Mouse (Mus musculus): ENCODE results near the gene Thsd7b.
A peak's percentile ranks its signal among the peaks of the same experiment; 100 is the strongest.
"Not testable (repeated sequence)": the region's sequence is repeated elsewhere in the genome, so short reads cannot be mapped to it uniquely, and the experiment has no call there.

Thsd7b gene

GRCm38 (mm10) chr1:130130901-130131300 is 857.8 kb downstream of the Thsd7b start:
- DNase-seq = no peak

- no peak for DNase-seq
Measured at GRCm38 (mm10) chr1:130166187-130166586, 893.1 kb downstream of the Thsd7b start.

GRCm38 (mm10) chr1:130167260-130167659 is 894.2 kb downstream of the Thsd7b start:
- DNase-seq = no peak

GRCm38 (mm10) chr1:130169875-130170274 is 896.8 kb downstream of the Thsd7b start:
- no peak for DNase-seq

- DNase-seq = no peak
Measured at GRCm38 (mm10) chr1:130170290-130170689, 897.2 kb downstream of the Thsd7b start.

- DNase-seq = not testable (repeated sequence)
Measured at GRCm38 (mm10) chr1:130186836-130187235, 913.7 kb downstream of the Thsd7b start.

GRCm38 (mm10) chr1:130192190-130193028 is 919.3 kb downstream of the Thsd7b start:
- peak; percentile 3 for DNase-seq

- no peak for DNase-seq
Measured at GRCm38 (mm10) chr1:130217404-130217803, 944.3 kb downstream of the Thsd7b start.

- no peak for DNase-seq
Measured at GRCm38 (mm10) chr1:130222904-130223303, 949.8 kb downstream of the Thsd7b start.

GRCm38 (mm10) chr1:130245563-130245962 is 972.5 kb downstream of the Thsd7b start:
- no peak for DNase-seq

- DNase-seq = not testable (repeated sequence)
Measured at GRCm38 (mm10) chr1:130246264-130246663, 973.2 kb downstream of the Thsd7b start.

- not testable (repeated sequence) for DNase-seq
Measured at GRCm38 (mm10) chr1:130246930-130247329, 973.8 kb downstream of the Thsd7b start.

- DNase-seq = no peak
Measured at GRCm38 (mm10) chr1:130262046-130262445, 988.9 kb downstream of the Thsd7b start.
